Mouse (Mus musculus) embryonic facial prominence, embryonic 15.5 days (tissue): ENCODE data around the gene Armc10. TPM values are rescaled to one million over a fixed set of nuclear protein-coding genes. Genes with fewer than 3 reads are reported as not detected.

Source experiments
- ATAC-seq: fragments of 200-750 bp; cut with Nextera tagmentation; 2 replicates; pipeline ENCODE4 v1.8.0; 2017; ENCODE audit warnings: low read depth, moderate TSS enrichment; ENCODE audit not compliant: insufficient number of reproducible peaks, low FRiP score, low TSS enrichment
- H3K27ac ChIP-seq: fragments of 300-500 bp; sonication (generic); replicated peaks from 2 replicates; pipeline ENCODE4 v1.5.1; 2015; ENCODE audit warnings: mild to moderate bottlenecking, inconsistent platforms
- H3K27me3 ChIP-seq: fragments of 300-500 bp; sonication (generic); 2 replicates; pipeline ENCODE4 v1.6.1; 2015; ENCODE audit warnings: inconsistent platforms
- H3K36me3 ChIP-seq: fragments of 300-500 bp; sonication (generic); 2 replicates; pipeline ENCODE4 v1.6.1; 2015; ENCODE audit warnings: mild to moderate bottlenecking, inconsistent platforms
- H3K4me1 ChIP-seq: fragments of 300-500 bp; sonication (generic); 2 replicates; pipeline ENCODE4 v1.6.1; 2015; ENCODE audit warnings: inconsistent platforms
- H3K4me2 ChIP-seq: fragments of 300-500 bp; sonication (generic); replicated peaks from 2 replicates; pipeline ENCODE4 v1.6.1; 2015; ENCODE audit warnings: mild to moderate bottlenecking, inconsistent platforms
- H3K4me3 ChIP-seq: fragments of 300-500 bp; sonication (generic); replicated peaks from 2 replicates; pipeline ENCODE4 v1.5.1; 2015; ENCODE audit warnings: mild to moderate bottlenecking, inconsistent platforms
- H3K9ac ChIP-seq: fragments of 300-500 bp; sonication (generic); 2 replicates; pipeline ENCODE4 v1.6.1; 2015; ENCODE audit warnings: inconsistent platforms
- H3K9me3 ChIP-seq: fragments of 300-500 bp; sonication (generic); replicated peaks from 2 replicates; pipeline ENCODE4 v1.6.1; 2016; ENCODE audit warnings: inconsistent platforms
- WGBS: fragments of 180-500 bp; shearing (Covaris S2); methylation state at CpG from one replicate; pipeline ENCODE4 v1.1.7; 2015; 5-methylcytosine and 5-hydroxymethylcytosine counted together
- polyA plus RNA-seq: library from polyadenylated mRNA; unstranded; fragments of >200 nt; fragmentation: Nextera tagmentation; extraction: Ambion mirVana; gene quantifications from 2 replicates; pipeline ENCODE4 v1.2.1, GENCODE M21; 2015

Armc10 gene
- polyA plus RNA-seq, 1 experiment from 2014 or later, result 36.9 TPM

DNA sequence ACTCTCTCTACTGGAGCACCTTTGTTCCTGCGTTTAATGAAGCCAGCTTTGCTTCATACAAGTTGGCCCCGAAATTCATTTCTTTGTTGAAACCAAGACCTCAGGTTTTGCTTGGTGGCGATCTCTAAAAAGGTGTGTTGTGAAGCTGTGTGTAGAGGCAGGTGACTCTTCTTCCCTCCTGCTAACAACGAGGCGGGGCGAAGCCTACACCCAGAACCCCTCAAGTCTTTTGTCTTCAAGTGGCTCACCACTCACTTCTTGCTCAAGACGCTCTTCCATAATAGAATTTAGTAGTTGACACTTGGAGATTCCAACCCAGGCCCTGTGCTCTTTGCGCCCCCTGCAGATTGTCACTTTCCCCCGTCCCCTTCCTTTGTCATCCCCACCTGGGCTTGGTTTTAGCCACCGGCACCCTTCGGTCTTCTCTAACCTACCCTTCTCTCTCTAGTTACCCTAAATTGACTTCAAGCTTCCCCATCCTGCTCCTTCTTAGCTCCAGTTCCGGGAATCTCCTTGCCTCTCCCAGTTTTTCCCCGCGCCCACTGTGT lies 648 bp upstream of the Armc10 start:
- H3K27ac ChIP-seq, result 0 out of 2 replicates have a peak overlapping the region, but pooled peaks have one; percentile 11
- peak; percentile 2; the same call in 1 of the 2 replicates for ATAC-seq
- 0 out of 2 replicates have a peak overlapping the region, but pooled peaks have one; percentile 4 for H3K9ac ChIP-seq

DNA sequence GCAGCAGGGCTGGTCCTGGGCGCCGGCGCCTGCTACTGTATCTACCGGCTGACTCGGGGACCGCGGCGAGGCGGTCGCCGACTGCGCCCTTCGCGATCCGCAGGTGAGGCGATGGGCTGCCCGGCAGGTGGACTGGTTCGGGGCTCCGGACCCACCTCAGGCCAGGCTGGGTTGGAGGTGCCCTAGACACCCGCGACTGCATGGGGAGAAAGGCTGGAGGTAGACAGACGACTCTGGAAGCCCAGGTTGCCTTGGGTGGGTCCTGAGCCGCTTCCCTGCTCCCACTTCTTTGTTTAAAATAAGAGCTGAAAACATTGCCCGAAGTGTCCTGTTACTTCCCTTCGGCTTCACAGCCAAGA lies 499 bp downstream of the Armc10 start:
- Histone ChIP-seq H3K4me2 (peak overlapping the region; percentile 76), H3K9me3 (no peaks in the 10 kb centered on the region), H3K27ac (peak overlapping the region; percentile 86), H3K36me3 (peaks cover 28% of the 10 kb centered on the region), H3K4me1 (peaks cover 17% of the 10 kb centered on the region), H3K4me3 (peak overlapping the region; percentile 90), H3K9ac (peak overlapping the region; percentile 63), H3K27me3 (peaks cover 7% of the 10 kb centered on the region)
- no peak for ATAC-seq
- 0% methylated on average over 25 of the region's 25 CpGs for WGBS

More for the DNA sequence above, 648 bp upstream of the Armc10 start:
- WGBS, result 12% methylated on average over 14 of the region's 14 CpGs
- H3K36me3 ChIP-seq, result peaks cover 17% of the 10 kb centered on the region
- no peaks in the 10 kb centered on the region for H3K9me3 ChIP-seq
- H3K4me1 ChIP-seq, result peaks cover 18% of the 10 kb centered on the region
- peaks cover 7% of the 10 kb centered on the region for H3K27me3 ChIP-seq
- peak overlapping the region; percentile 90 for H3K4me3 ChIP-seq
- peak overlapping the region; percentile 76 for H3K4me2 ChIP-seq

DNA sequence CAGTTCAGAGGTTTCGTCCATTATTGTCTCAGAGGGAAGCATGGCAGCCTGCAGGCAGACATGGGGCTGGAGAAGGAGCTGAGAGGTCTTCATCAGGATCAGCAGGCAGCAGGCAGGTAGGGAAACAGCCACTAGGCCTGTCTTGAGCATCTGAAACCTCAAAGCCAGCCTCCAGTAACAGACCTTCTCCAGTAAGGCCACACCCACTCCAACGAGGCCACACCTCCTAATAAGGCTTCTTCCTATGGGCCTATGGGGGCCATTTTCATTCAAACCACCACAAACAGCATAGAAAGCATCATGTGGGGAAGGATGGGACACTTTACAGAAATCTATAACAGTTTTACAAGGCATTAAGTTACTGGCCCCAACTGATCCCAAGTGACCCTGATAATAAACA lies 5.1 kb downstream of the Armc10 start:
- no peak overlapping the region for H3K4me2 ChIP-seq
- peaks cover 56% of the 10 kb centered on the region for H3K36me3 ChIP-seq
- no peaks in the 10 kb centered on the region for H3K9me3 ChIP-seq
- peaks cover 11% of the 10 kb centered on the region for H3K4me1 ChIP-seq
- no peak overlapping the region for H3K4me3 ChIP-seq
- no peak for ATAC-seq
- no peak overlapping the region for H3K27ac ChIP-seq
- H3K27me3 ChIP-seq, result no peaks in the 10 kb centered on the region
- no peak overlapping the region for H3K9ac ChIP-seq
- WGBS, result 72% methylated on average over 2 of the region's 2 CpGs

DNA sequence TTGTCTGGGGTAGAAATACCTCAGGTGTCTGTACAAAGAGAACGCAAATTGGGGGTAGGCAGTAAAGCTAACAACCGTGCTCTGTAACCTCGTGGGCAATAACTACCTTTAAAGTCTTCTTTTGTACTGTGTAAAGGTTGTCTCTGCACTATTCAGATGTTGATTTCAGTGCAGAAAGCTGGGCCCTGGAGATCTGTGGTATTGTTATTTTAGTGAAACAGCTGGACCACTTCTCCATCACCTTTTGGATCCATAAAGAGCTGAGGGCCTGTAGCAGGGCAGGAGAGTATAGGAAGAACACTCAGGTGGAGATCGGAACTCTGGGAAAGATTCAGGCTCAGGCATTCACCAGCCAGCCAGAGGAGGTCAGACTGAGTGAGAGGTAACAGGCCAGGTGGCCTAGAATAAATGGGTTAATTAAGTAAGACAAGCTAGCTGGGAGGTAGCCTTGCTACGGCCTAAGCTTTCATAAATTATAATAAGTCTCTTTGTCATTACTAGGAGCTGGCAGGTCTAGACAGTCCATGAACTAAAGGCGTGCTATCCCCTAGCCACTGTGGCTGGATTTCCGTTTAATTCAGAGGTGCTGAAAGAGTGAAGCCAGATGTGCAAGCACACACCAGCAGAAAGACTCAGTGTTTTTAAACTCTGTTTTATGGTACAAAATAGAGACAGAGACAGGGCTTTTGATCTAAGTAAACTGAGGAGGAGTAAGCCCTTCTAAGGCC lies 6.4 kb downstream of the Armc10 start:
- ATAC-seq, result no peak
- 80% methylated on average over 7 of the region's 7 CpGs for WGBS
- H3K4me3 ChIP-seq, result no peak overlapping the region

GRCm38 (mm10) chr5:21656912-21657311 lies 11.3 kb downstream of the Armc10 start:
- Histone ChIP-seq H3K27ac (no peak overlapping the region), H3K9ac (no peak overlapping the region), H3K4me1 (no peaks in the 10 kb centered on the region), H3K9me3 (no peaks in the 10 kb centered on the region), H3K4me3 (no peak overlapping the region), H3K4me2 (no peak overlapping the region), H3K36me3 (peaks cover 62% of the 10 kb centered on the region), H3K27me3 (no peaks in the 10 kb centered on the region)
- 86% methylated on average over 9 of the region's 9 CpGs for WGBS
- ATAC-seq, result no peak

More for the DNA sequence above, 6.4 kb downstream of the Armc10 start:
- peaks cover 63% of the 10 kb centered on the region for H3K36me3 ChIP-seq
- no peak overlapping the region for H3K27ac ChIP-seq
- no peaks in the 10 kb centered on the region for H3K9me3 ChIP-seq
- no peak overlapping the region for H3K4me2 ChIP-seq
- no peaks in the 10 kb centered on the region for H3K27me3 ChIP-seq
- H3K4me1 ChIP-seq, result 0 out of 2 replicates have a peak, but pooled peaks cover 3% of the 10 kb centered on the region
- no peak overlapping the region for H3K9ac ChIP-seq

DNA sequence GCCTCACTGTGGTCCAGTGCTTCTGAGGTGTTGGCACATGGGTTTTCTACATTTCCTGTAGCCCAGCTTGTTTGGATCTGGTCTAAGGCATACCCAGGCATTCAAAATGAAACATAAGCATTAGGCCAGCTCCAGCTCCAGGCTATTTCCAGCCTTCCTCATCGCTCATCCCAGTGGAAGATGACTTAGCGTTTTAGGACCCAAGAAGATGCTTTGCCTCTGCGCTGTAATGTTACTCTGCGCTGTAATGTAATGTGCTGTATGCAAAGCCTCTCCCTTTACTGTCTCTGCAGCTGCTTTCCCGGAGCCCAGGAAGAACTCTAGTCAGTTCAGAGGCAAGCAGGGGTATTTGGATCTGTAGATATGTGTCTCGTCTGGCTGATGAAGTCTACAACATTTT lies 12.4 kb downstream of the Armc10 start:
- no peak for ATAC-seq
- Histone ChIP-seq H3K36me3 (peaks cover 53% of the 10 kb centered on the region), H3K9me3 (no peaks in the 10 kb centered on the region), H3K4me2 (no peak overlapping the region), H3K9ac (no peak overlapping the region), H3K27me3 (no peaks in the 10 kb centered on the region), H3K4me1 (no peaks in the 10 kb centered on the region), H3K27ac (no peak overlapping the region), H3K4me3 (no peak overlapping the region)
- 88% methylated on average over 6 of the region's 6 CpGs for WGBS

DNA sequence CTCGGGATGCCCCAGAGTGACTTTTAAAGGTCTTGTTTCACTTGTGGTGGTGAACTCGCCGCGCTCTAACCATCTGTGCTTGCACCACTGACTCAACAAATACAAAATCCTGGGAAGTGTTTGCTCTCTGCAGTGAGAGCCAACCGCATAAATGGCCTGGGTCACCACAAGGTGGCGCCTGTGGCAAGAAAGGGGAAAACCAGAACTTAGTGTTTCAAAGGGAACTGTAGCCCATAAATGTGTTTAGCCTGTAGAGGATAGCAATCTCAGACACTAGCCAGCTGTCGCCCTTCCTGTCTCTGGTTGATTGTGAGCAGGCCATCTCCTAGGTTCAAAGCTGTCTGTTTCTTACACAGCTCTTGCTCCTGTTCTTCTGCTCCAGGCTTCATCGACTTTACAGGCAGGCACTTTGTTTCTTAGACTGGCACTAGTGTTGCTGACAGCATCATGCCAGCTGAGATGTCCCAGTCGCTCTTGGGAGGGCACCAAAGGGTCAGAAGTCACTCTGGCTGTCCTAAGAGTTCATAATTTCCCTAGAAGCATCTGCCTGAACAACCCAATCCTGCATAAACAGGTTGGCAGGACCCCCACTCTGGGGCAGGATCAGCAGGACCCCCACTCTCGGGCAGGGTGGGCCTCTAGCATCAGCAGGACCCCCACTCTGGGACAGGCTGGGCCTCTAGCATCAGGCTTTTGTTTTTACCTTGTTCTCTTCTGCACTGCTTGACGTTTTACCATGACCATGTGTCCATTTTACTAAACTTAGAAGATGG lies 13.2 kb downstream of the Armc10 start:
- Histone ChIP-seq H3K9ac (no peak overlapping the region), H3K4me1 (no peaks in the 10 kb centered on the region), H3K27ac (no peak overlapping the region), H3K36me3 (peaks cover 45% of the 10 kb centered on the region), H3K27me3 (no peaks in the 10 kb centered on the region), H3K9me3 (no peaks in the 10 kb centered on the region), H3K4me3 (no peak overlapping the region), H3K4me2 (no peak overlapping the region)
- 0 out of 2 replicates have a peak, but pooled peaks have one; percentile 34 for ATAC-seq
- 54% methylated on average over 11 of the region's 11 CpGs for WGBS

DNA sequence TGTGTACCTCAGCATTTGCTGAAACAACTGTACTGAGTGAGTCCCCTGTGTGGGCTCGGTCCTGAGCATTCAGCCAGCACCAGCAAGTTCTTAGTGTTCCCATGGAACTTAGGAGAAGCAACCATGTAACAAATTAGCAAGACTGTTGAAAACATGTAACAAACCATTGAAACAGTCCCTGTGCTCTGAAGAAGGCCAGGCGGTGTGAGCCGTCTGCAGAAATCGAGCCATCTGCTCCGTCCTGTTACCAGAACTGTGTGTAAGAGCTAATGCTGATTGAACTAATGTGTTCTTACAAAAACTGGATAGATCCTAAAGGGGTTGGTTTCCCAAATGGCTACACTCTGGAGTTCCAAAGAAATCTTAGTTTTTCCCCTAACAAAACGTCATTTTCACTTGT lies 15.2 kb downstream of the Armc10 start:
- 92% methylated on average over 6 of the region's 6 CpGs for WGBS
- H3K27ac ChIP-seq, result no peak overlapping the region
- ATAC-seq, result no peak
- no peaks in the 10 kb centered on the region for H3K27me3 ChIP-seq
- H3K9ac ChIP-seq, result no peak overlapping the region
- H3K9me3 ChIP-seq, result no peaks in the 10 kb centered on the region
- H3K4me3 ChIP-seq, result no peak overlapping the region
- no peak overlapping the region for H3K4me2 ChIP-seq
- no peaks in the 10 kb centered on the region for H3K4me1 ChIP-seq
- H3K36me3 ChIP-seq, result peaks cover 39% of the 10 kb centered on the region

DNA sequence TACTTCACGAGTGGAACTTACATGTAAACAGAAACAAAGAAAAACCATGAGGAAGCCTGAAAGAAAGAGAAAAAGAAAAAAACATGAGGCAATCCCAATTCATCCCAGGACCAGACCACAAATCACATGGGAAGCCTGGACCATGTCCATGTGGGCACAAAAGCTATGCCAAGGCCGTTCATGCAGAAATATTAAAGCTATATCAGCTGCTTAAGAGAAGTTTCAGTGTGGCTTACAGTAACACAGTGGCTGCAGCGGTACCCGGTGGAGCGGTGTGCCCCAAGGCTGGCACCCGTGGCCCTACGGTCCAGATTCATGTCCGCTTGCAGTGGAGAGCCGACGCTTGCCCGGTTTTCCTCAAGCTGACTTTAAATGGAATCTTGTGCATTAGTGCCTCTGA lies 17.5 kb downstream of the Armc10 start:
- no peak for ATAC-seq
- Histone ChIP-seq H3K27me3 (no peaks in the 10 kb centered on the region), H3K4me3 (no peak overlapping the region), H3K4me2 (no peak overlapping the region), H3K9ac (no peak overlapping the region), H3K4me1 (no peaks in the 10 kb centered on the region), H3K36me3 (peaks cover 23% of the 10 kb centered on the region), H3K9me3 (no peaks in the 10 kb centered on the region), H3K27ac (no peak overlapping the region)
- 84% methylated on average over 11 of the region's 11 CpGs for WGBS

GRCm38 (mm10) chr5:21667191-21668137 lies 21.9 kb downstream of the Armc10 start:
- 65% methylated on average over 8 of the region's 8 CpGs for WGBS
- Histone ChIP-seq H3K4me3 (no peak overlapping the region), H3K27me3 (no peaks in the 10 kb centered on the region), H3K36me3 (no peaks in the 10 kb centered on the region), H3K9ac (no peak overlapping the region), H3K4me2 (no peak overlapping the region), H3K27ac (no peak overlapping the region), H3K9me3 (no peaks in the 10 kb centered on the region), H3K4me1 (no peaks in the 10 kb centered on the region)
- no peak for ATAC-seq
